Mouse (Mus musculus) limb, embryonic 12.5 days (tissue): ENCODE measurements around the gene Llgl2. TPM values are rescaled to one million over a fixed set of nuclear protein-coding genes. Genes with fewer than 3 reads are reported as not detected.
A peak's percentile ranks its signal among the peaks of the same experiment; 100 is the strongest.

Source experiments
- ATAC-seq: fragments of 200-750 bp; cut with Nextera tagmentation; 2 replicates; pipeline ENCODE4 v1.8.0; 2017; ENCODE audit warnings: low read depth, moderate TSS enrichment; ENCODE audit not compliant: insufficient number of reproducible peaks, insufficient read depth, low FRiP score, low TSS enrichment
- H3K27ac ChIP-seq: fragments of 300-500 bp; sonication (generic); 2 replicates; pipeline ENCODE4 v1.5.1; 2016; ENCODE audit warnings: mild to moderate bottlenecking, moderate library complexity
- H3K27me3 ChIP-seq: fragments of 300-500 bp; sonication (generic); 2 replicates; pipeline ENCODE4 v1.6.1; 2016; ENCODE audit warnings: mild to moderate bottlenecking, moderate library complexity
- H3K36me3 ChIP-seq: fragments of 300-500 bp; sonication (generic); 2 replicates; pipeline ENCODE4 v1.6.1; 2016; ENCODE audit warnings: mild to moderate bottlenecking, moderate library complexity
- H3K4me1 ChIP-seq: fragments of 300-500 bp; sonication (generic); replicated peaks from 2 replicates; pipeline ENCODE4 v1.6.1; 2016
- H3K4me2 ChIP-seq: fragments of 300-500 bp; sonication (generic); 2 replicates; pipeline ENCODE4 v1.6.1; 2016; ENCODE audit warnings: mild to moderate bottlenecking, moderate library complexity
- H3K4me3 ChIP-seq: fragments of 300-500 bp; sonication (generic); replicated peaks from 2 replicates; pipeline ENCODE4 v1.5.1; 2016; ENCODE audit warnings: mild to moderate bottlenecking
- H3K9ac ChIP-seq: fragments of 300-500 bp; sonication (generic); replicated peaks from 2 replicates; pipeline ENCODE4 v1.6.1; 2016; ENCODE audit warnings: mild to moderate bottlenecking, moderate library complexity
- H3K9me3 ChIP-seq: fragments of 300-500 bp; sonication (generic); 2 replicates; pipeline ENCODE4 v1.6.1; 2016; ENCODE audit warnings: mild to moderate bottlenecking, moderate library complexity
- WGBS: fragments of 180-500 bp; shearing (Covaris S2); methylation state at CpG from one replicate; pipeline ENCODE4 v1.1.7; 2016; 5-methylcytosine and 5-hydroxymethylcytosine counted together
- polyA plus RNA-seq: library from polyadenylated mRNA; unstranded; fragments of >200 nt; fragmentation: Nextera tagmentation; extraction: Ambion mirVana; gene quantifications from 2 replicates; pipeline ENCODE4 v1.2.1, GENCODE M21; 2016

Gene Llgl2
- polyA plus RNA-seq, 1 experiment from 2014 or later, result 6.3 TPM

DNA sequence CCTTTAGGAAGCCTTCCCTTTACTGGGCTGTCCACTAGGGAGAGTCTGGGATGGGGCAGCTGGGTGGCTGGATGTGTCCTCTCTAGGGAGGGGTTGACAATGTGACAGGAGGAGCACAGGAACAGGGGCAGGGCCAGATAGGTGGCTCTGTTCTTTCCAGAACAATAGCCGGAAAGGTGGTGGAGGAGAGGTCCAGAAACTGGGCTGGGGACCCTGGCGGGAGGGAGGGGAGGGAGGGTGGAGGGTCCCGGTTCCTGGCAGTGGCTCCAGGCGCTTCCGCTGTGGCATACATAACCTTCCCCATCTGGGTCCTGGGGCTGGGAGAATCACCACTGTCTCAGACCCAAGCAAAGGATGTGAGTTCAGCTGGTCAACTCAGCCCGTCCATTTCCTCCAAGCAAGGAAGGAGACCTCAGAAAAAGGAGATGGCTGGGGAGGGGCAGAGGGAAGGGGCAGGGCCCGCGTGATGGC is 14.5 kb upstream of the Llgl2 start:
- no peaks in the 10 kb centered on the region for H3K9me3 ChIP-seq
- no peak for ATAC-seq
- peak overlapping the region; percentile 34; the same call in 1 of the 2 replicates for H3K9ac ChIP-seq
- H3K4me1 ChIP-seq, result peaks cover 54% of the 10 kb centered on the region
- H3K36me3 ChIP-seq, result peaks cover 72% of the 10 kb centered on the region
- H3K4me2 ChIP-seq, result peak overlapping the region; percentile 41
- H3K27me3 ChIP-seq, result no peaks in the 10 kb centered on the region
- peak overlapping the region; percentile 13 for H3K4me3 ChIP-seq
- WGBS, result 71% methylated on average over 8 of the region's 8 CpGs
- H3K27ac ChIP-seq, result peak overlapping the region; percentile 66

GRCm38 (mm10) chr11:115810377-115810776 is 13.5 kb upstream of the Llgl2 start:
- peak overlapping the region; percentile 89 for H3K4me2 ChIP-seq
- H3K27ac ChIP-seq, result 0 out of 2 replicates have a peak overlapping the region, but pooled peaks have one; percentile 64
- 83% methylated on average over 14 of the region's 14 CpGs for WGBS

GRCm38 (mm10) chr11:115811381-115812093 is 12.3 kb upstream of the Llgl2 start:
- Histone ChIP-seq H3K4me2 (peak overlapping the region; percentile 89), H3K4me1 (peaks cover 68% of the 10 kb centered on the region), H3K27ac (no peak overlapping the region), H3K9ac (peak overlapping the region; percentile 83), H3K36me3 (peaks cover 52% of the 10 kb centered on the region), H3K27me3 (no peaks in the 10 kb centered on the region), H3K9me3 (no peaks in the 10 kb centered on the region), H3K4me3 (peak overlapping the region; percentile 95)
- no peak for ATAC-seq
- 82% methylated on average over 20 of the region's 20 CpGs for WGBS

More at GRCm38 (mm10) chr11:115810377-115810776, 13.5 kb upstream of the Llgl2 start:
- ATAC-seq, result no peak
- Histone ChIP-seq H3K4me1 (peaks cover 61% of the 10 kb centered on the region), H3K4me3 (peak overlapping the region; percentile 95), H3K27me3 (no peaks in the 10 kb centered on the region), H3K36me3 (peaks cover 61% of the 10 kb centered on the region), H3K9ac (no peak overlapping the region), H3K9me3 (no peaks in the 10 kb centered on the region)

DNA sequence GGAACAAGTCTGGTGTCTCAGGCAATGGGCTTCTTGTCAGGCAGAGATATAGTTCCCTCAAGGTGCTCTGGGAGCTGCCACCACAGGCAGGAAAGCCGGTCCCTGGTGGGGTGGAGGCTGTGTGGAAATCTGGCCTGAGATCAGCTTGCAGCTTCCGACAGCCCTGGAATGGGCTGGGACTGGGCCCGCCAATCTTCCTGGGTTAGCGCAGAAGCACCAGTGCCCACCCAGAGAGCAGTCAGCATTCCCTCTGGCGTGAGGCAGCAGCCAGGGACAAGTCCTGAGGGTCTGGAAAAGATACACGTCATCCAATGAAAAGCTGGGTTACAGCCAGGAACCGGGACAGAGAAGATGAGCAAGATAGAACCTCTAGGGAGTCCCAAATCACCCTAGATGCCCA is 11.8 kb upstream of the Llgl2 start:
- 55% methylated on average over 7 of the region's 7 CpGs for WGBS
- no peaks in the 10 kb centered on the region for H3K27me3 ChIP-seq
- H3K27ac ChIP-seq, result no peak overlapping the region
- H3K9ac ChIP-seq, result peak overlapping the region; percentile 83
- peaks cover 68% of the 10 kb centered on the region for H3K4me1 ChIP-seq
- H3K4me3 ChIP-seq, result peak overlapping the region; percentile 95
- ATAC-seq, result no peak
- peaks cover 50% of the 10 kb centered on the region for H3K36me3 ChIP-seq
- peak overlapping the region; percentile 89 for H3K4me2 ChIP-seq
- no peaks in the 10 kb centered on the region for H3K9me3 ChIP-seq

- Histone ChIP-seq H3K4me2 (peak overlapping the region; percentile 89), H3K4me1 (peaks cover 68% of the 10 kb centered on the region), H3K9me3 (no peaks in the 10 kb centered on the region), H3K27me3 (no peaks in the 10 kb centered on the region), H3K27ac (peak overlapping the region; percentile 78), H3K36me3 (peaks cover 50% of the 10 kb centered on the region), H3K9ac (peak overlapping the region; percentile 83), H3K4me3 (peak overlapping the region; percentile 95)
- WGBS, result 4% methylated on average over 28 of the region's 28 CpGs
- peak; percentile 2; the same call in 1 of the 2 replicates for ATAC-seq
Measured at GRCm38 (mm10) chr11:115812533-115813420, 11.1 kb upstream of the Llgl2 start.

- Histone ChIP-seq H3K27me3 (no peaks in the 10 kb centered on the region), H3K4me1 (peaks cover 59% of the 10 kb centered on the region), H3K9me3 (no peaks in the 10 kb centered on the region), H3K36me3 (peaks cover 49% of the 10 kb centered on the region), H3K4me3 (peak within 1 kb of the TSS; percentile 95), H3K4me2 (peak within 1 kb of the TSS; percentile 89), H3K9ac (peak within 1 kb of the TSS; percentile 85), H3K27ac (peak within 1 kb of the TSS; percentile 82)
- WGBS, result under 1% methylated on average over 40 of the region's 44 CpGs
- ATAC-seq, result peak; percentile 94
Measured at GRCm38 (mm10) chr11:115813507-115814296, 10.1 kb upstream of the Llgl2 start, which contains the start of gene Caskin2. Caskin2 (minus strand) TSS chr11:115813639.

DNA sequence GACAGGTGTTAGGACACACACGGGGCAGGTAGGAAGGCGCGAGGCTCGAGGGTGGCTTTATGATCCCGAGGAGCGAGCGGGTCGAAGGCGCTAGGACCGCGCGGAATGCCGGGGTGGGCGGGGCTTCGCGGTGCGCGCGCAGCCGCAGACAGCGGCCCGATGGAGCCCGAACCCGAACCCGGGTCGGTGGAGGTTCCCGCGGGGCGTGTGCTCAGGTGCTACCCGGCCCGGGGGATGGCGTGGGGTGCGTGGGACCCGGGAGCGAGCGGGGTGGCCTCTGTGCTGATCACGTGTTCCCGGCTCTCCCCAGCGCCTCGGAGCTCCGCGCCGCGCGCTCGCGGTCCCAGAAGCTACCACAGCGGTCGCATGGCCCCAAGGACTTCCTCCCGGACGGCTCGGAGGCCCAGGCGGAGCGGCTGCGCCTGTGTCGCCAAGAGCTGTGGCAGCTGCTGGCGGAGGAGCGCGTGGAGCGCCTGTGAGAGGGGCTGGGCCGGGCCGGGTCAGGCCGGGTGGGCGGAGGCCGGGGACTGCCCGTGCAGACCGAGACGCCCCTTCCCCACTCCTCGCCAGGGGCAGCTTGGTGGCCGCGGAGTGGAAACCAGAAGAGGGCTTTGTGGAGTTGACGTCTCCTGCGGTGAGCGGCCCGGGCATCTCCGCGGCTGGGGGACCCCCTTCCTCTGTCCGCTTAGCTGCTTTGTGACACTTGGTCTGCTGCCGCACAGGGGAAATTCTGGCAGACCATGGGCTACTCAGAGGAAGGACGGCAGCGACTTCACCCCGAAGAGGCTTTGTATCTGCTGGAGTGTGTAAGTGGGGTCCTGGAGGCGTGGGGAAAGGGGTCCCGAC is 9.0 kb upstream of the Llgl2 start, which contains the start of gene Tsen54:
Gene Tsen54, plus strand, starts transcription at position 120 of the 846 bp plus-strand sequence.
- H3K4me2 ChIP-seq, result peak within 1 kb of the TSS; percentile 89
- no peaks in the 10 kb centered on the region for H3K27me3 ChIP-seq
- under 1% methylated on average over 84 of the region's 84 CpGs for WGBS
- peaks cover 48% of the 10 kb centered on the region for H3K4me1 ChIP-seq
- peaks cover 44% of the 10 kb centered on the region for H3K36me3 ChIP-seq
- peak within 1 kb of the TSS; percentile 95 for H3K4me3 ChIP-seq
- ATAC-seq, result 0 out of 2 replicates have a peak, but pooled peaks have one; percentile 13
- no peaks in the 10 kb centered on the region for H3K9me3 ChIP-seq
- H3K9ac ChIP-seq, result peak within 1 kb of the TSS; percentile 85
- peak within 1 kb of the TSS; percentile 82 for H3K27ac ChIP-seq

DNA sequence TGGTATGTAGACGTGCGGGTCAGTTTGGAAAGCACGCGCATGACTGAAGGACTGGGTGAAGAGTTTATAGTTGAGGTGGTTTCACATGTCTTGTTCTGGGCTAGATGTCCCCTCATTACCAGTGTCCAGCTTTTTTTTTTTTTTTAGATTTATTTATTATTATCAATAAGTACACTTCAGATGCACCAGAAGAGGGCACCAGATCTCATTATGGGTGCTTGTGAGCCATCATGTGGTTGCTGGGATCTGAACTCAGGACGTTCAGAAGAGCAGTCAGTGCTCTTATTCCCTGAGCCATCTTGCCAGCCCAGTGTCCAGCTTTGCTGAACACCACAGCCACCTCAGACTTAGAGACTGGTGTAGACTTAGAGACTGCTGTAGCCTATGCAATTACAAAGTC is 6.5 kb upstream of the Llgl2 start:
- Histone ChIP-seq H3K27me3 (no peaks in the 10 kb centered on the region), H3K9me3 (no peaks in the 10 kb centered on the region), H3K9ac (no peak overlapping the region), H3K36me3 (peaks cover 47% of the 10 kb centered on the region), H3K4me1 (peaks cover 23% of the 10 kb centered on the region), H3K4me3 (no peak overlapping the region), H3K27ac (no peak overlapping the region), H3K4me2 (no peak overlapping the region)
- 89% methylated on average over 5 of the region's 5 CpGs for WGBS
- no peak for ATAC-seq

DNA sequence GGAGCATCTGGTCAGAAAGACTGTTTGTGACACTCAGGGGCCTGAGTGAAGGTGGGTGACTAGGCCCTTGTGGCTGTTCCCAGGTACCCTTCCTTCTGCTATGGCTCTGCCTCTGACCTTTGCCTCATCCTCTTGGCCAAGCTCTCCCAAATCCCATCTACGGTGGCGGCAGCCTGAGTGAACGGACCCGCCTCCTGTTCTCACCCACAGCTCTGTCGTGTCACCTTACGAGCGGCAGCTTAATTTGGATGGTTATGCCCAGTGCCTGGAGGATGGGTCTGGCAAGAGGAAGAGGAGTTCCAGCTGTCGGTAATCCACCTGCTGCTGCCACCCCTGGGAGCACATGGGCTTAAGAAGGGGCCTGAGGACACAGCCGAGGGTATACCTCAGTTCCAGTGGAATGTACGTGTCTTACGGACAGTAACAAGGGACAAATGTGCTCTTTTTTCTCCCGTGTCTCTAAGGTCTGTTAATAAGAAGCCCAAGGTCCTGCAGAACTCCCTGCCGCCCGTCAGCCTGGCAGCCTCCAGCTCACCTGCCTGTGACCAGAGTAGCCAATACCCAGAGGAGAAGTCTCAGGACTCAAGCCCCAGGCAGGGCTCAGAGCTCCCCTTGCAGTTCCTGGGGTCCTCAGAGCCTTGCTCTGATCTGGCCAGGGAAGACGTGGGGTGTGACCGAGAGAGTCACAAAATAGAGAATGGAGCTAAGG is 3.8 kb upstream of the Llgl2 start:
- Histone ChIP-seq H3K36me3 (peaks cover 53% of the 10 kb centered on the region), H3K4me3 (no peak overlapping the region), H3K9me3 (no peaks in the 10 kb centered on the region), H3K9ac (no peak overlapping the region), H3K27ac (no peak overlapping the region), H3K4me2 (no peak overlapping the region), H3K4me1 (peaks cover 27% of the 10 kb centered on the region), H3K27me3 (peaks cover 22% of the 10 kb centered on the region)
- no peak for ATAC-seq
- WGBS, result 88% methylated on average over 16 of the region's 16 CpGs
